Mouse (Mus musculus) neural tube, embryonic 12.5 days (tissue): ENCODE measurements around the gene Tspan10. TPM values are rescaled to one million over a fixed set of nuclear protein-coding genes. Genes with fewer than 3 reads are reported as not detected.

Source experiments
- ATAC-seq: fragments of 200-750 bp; cut with Nextera tagmentation; 2 replicates; pipeline ENCODE4 v1.8.0; 2017; ENCODE audit warnings: low read depth, mild to moderate bottlenecking, moderate TSS enrichment, moderate library complexity; ENCODE audit not compliant: low FRiP score
- H3K27ac ChIP-seq: fragments of 300-500 bp; sonication (generic); 2 replicates; pipeline ENCODE4 v1.5.1; 2016
- H3K27me3 ChIP-seq: fragments of 300-500 bp; sonication (generic); replicated peaks from 2 replicates; pipeline ENCODE4 v1.6.1; 2016; ENCODE audit warnings: mild to moderate bottlenecking
- H3K36me3 ChIP-seq: fragments of 300-500 bp; sonication (generic); 2 replicates; pipeline ENCODE4 v1.6.1; 2016; ENCODE audit warnings: mild to moderate bottlenecking
- H3K4me1 ChIP-seq: fragments of 300-500 bp; sonication (generic); 2 replicates; pipeline ENCODE4 v1.6.1; 2016
- H3K4me2 ChIP-seq: fragments of 300-500 bp; sonication (generic); replicated peaks from 2 replicates; pipeline ENCODE4 v1.6.1; 2016; ENCODE audit warnings: mild to moderate bottlenecking
- H3K4me3 ChIP-seq: fragments of 300-500 bp; sonication (generic); 2 replicates; pipeline ENCODE4 v1.5.1; 2016
- H3K9ac ChIP-seq: fragments of 300-500 bp; sonication (generic); 2 replicates; pipeline ENCODE4 v1.6.1; 2016; ENCODE audit warnings: mild to moderate bottlenecking
- H3K9me3 ChIP-seq: fragments of 300-500 bp; sonication (generic); 2 replicates; pipeline ENCODE4 v1.6.1; 2016; ENCODE audit warnings: mild to moderate bottlenecking
- WGBS: fragments of 180-500 bp; shearing (Covaris S2); methylation state at CpG from one replicate; pipeline ENCODE4 v1.1.7; 2016; 5-methylcytosine and 5-hydroxymethylcytosine counted together
- polyA plus RNA-seq: library from polyadenylated mRNA; unstranded; fragments of >200 nt; fragmentation: Nextera tagmentation; extraction: Ambion mirVana; gene quantifications from 2 replicates; pipeline ENCODE4 v1.2.1, GENCODE M21; 2016

Tspan10 gene
- polyA plus RNA-seq, 1 experiment from 2014 or later: 0.15 TPM

GRCm38 (mm10) chr11:120457772-120458751 is 15.6 kb downstream of the Tspan10 start, which contains the start of the genes Oxld1 and Ccdc137:
Oxld1 (minus strand) TSS chr11:120458068.
Ccdc137 (plus strand) TSS chr11:120458115.
- WGBS: 5% methylated on average over 62 of the region's 62 CpGs
- peak within 1 kb of the TSS; percentile 95 for H3K4me2 ChIP-seq
- H3K4me3 ChIP-seq: peak within 1 kb of the TSS; percentile 93
- peak within 1 kb of the TSS; percentile 95 for H3K9ac ChIP-seq
- ATAC-seq: peak; percentile 86
- no peaks in the 10 kb centered on the region for H3K27me3 ChIP-seq
- peaks cover 32% of the 10 kb centered on the region for H3K36me3 ChIP-seq
- peaks cover 16% of the 10 kb centered on the region; the same call in 1 of the 2 replicates for H3K4me1 ChIP-seq
- peak within 1 kb of the TSS; percentile 62; the same call in 1 of the 2 replicates for H3K27ac ChIP-seq
- no peaks in the 10 kb centered on the region for H3K9me3 ChIP-seq

- Histone ChIP-seq H3K4me3 (peak overlapping the region; percentile 93), H3K9me3 (no peaks in the 10 kb centered on the region), H3K27ac (no peak overlapping the region), H3K4me2 (peak overlapping the region; percentile 95), H3K9ac (peak overlapping the region; percentile 95), H3K4me1 (peaks cover 16% of the 10 kb centered on the region; the same call in 1 of the 2 replicates), H3K36me3 (peaks cover 41% of the 10 kb centered on the region), H3K27me3 (no peaks in the 10 kb centered on the region)
- ATAC-seq: no peak
- 72% methylated on average over 6 of the region's 6 CpGs for WGBS
These were observed 16.6 kb downstream of the Tspan10 start for GRCm38 (mm10) chr11:120458847-120459597.

- Histone ChIP-seq H3K9me3 (no peaks in the 10 kb centered on the region), H3K4me1 (peaks cover 23% of the 10 kb centered on the region), H3K4me2 (no peak overlapping the region), H3K27ac (no peak overlapping the region), H3K27me3 (no peaks in the 10 kb centered on the region), H3K4me3 (no peak overlapping the region), H3K9ac (no peak overlapping the region), H3K36me3 (peaks cover 53% of the 10 kb centered on the region)
- ATAC-seq: no peak
- WGBS: 96% methylated on average over 2 of the region's 2 CpGs
These were observed 21.1 kb downstream of the Tspan10 start for GRCm38 (mm10) chr11:120463536-120463935.

- no peak overlapping the region for H3K4me2 ChIP-seq
- no peak overlapping the region for H3K9ac ChIP-seq
- no peaks in the 10 kb centered on the region for H3K9me3 ChIP-seq
- no peak overlapping the region for H3K27ac ChIP-seq
- H3K27me3 ChIP-seq: no peaks in the 10 kb centered on the region
- peaks cover 25% of the 10 kb centered on the region for H3K4me1 ChIP-seq
- peaks cover 56% of the 10 kb centered on the region for H3K36me3 ChIP-seq
- 92% methylated on average over 5 of the region's 5 CpGs for WGBS
- no peak overlapping the region for H3K4me3 ChIP-seq
- no peak for ATAC-seq
These were observed 21.9 kb downstream of the Tspan10 start for GRCm38 (mm10) chr11:120464365-120464764.

GRCm38 (mm10) chr11:120465521-120465920 is 23.1 kb downstream of the Tspan10 start:
- no peaks in the 10 kb centered on the region for H3K27me3 ChIP-seq
- H3K4me2 ChIP-seq: peak overlapping the region; percentile 95
- H3K9me3 ChIP-seq: no peaks in the 10 kb centered on the region
- H3K4me3 ChIP-seq: 0 out of 2 replicates have a peak overlapping the region, but pooled peaks have one; percentile 92
- ATAC-seq: no peak
- no peak overlapping the region for H3K9ac ChIP-seq
- peaks cover 60% of the 10 kb centered on the region for H3K36me3 ChIP-seq
- 95% methylated on average over 4 of the region's 4 CpGs for WGBS
- H3K4me1 ChIP-seq: peaks cover 25% of the 10 kb centered on the region
- no peak overlapping the region for H3K27ac ChIP-seq

- Histone ChIP-seq H3K4me1 (peaks cover 25% of the 10 kb centered on the region), H3K4me2 (peak within 1 kb of the TSS; percentile 95), H3K9ac (peak within 1 kb of the TSS; percentile 80), H3K36me3 (peaks cover 60% of the 10 kb centered on the region), H3K9me3 (no peaks in the 10 kb centered on the region), H3K4me3 (peak within 1 kb of the TSS; percentile 92), H3K27ac (peak within 1 kb of the TSS; percentile 59; the same call in 1 of the 2 replicates), H3K27me3 (no peaks in the 10 kb centered on the region)
- under 1% methylated on average over 54 of the region's 54 CpGs for WGBS
- peak; percentile 99 for ATAC-seq
These were observed 24.7 kb downstream of the Tspan10 start, which contains the start of gene Arl16 for GRCm38 (mm10) chr11:120467051-120467735. Arl16 (minus strand) TSS chr11:120467607.

- peak; percentile 73 for ATAC-seq
- peak overlapping the region; percentile 95 for H3K4me2 ChIP-seq
- no peaks in the 10 kb centered on the region for H3K9me3 ChIP-seq
- WGBS: 1% methylated on average over 33 of the region's 33 CpGs
- no peaks in the 10 kb centered on the region for H3K27me3 ChIP-seq
- H3K27ac ChIP-seq: no peak overlapping the region
- H3K36me3 ChIP-seq: peaks cover 60% of the 10 kb centered on the region
- H3K4me1 ChIP-seq: peaks cover 25% of the 10 kb centered on the region
- H3K4me3 ChIP-seq: peak overlapping the region; percentile 92
- peak overlapping the region; percentile 80 for H3K9ac ChIP-seq
These were observed 25.3 kb downstream of the Tspan10 start for GRCm38 (mm10) chr11:120467736-120468092.

GRCm38 (mm10) chr11:120472052-120472451 is 29.6 kb downstream of the Tspan10 start:
- no peaks in the 10 kb centered on the region for H3K9me3 ChIP-seq
- peaks cover 10% of the 10 kb centered on the region for H3K4me1 ChIP-seq
- no peak for ATAC-seq
- peaks cover 77% of the 10 kb centered on the region for H3K36me3 ChIP-seq
- no peak overlapping the region for H3K9ac ChIP-seq
- no peak overlapping the region for H3K4me3 ChIP-seq
- no peaks in the 10 kb centered on the region for H3K27me3 ChIP-seq
- WGBS: 96% methylated on average over 6 of the region's 6 CpGs
- H3K4me2 ChIP-seq: no peak overlapping the region
- H3K27ac ChIP-seq: no peak overlapping the region

- H3K27ac ChIP-seq: no peak overlapping the region
- WGBS: 93% methylated on average over 7 of the region's 7 CpGs
- H3K36me3 ChIP-seq: peaks cover 75% of the 10 kb centered on the region
- H3K27me3 ChIP-seq: no peaks in the 10 kb centered on the region
- no peak for ATAC-seq
- peak overlapping the region; percentile 98; the same call in 1 of the 2 replicates for H3K4me3 ChIP-seq
- H3K4me1 ChIP-seq: peaks cover 19% of the 10 kb centered on the region
- H3K9me3 ChIP-seq: no peaks in the 10 kb centered on the region
- H3K4me2 ChIP-seq: peak overlapping the region; percentile 92
- H3K9ac ChIP-seq: peak overlapping the region; percentile 83
These were observed 41.0 kb downstream of the Tspan10 start for GRCm38 (mm10) chr11:120483448-120483934.

- peak; percentile 92 for ATAC-seq
- H3K4me2 ChIP-seq: peak within 1 kb of the TSS; percentile 92
- no peaks in the 10 kb centered on the region for H3K27me3 ChIP-seq
- under 1% methylated on average over 60 of the region's 60 CpGs for WGBS
- peaks cover 19% of the 10 kb centered on the region for H3K4me1 ChIP-seq
- H3K9ac ChIP-seq: peak within 1 kb of the TSS; percentile 83
- peaks cover 71% of the 10 kb centered on the region for H3K36me3 ChIP-seq
- peak within 1 kb of the TSS; percentile 98 for H3K4me3 ChIP-seq
- peak within 1 kb of the TSS; percentile 66 for H3K27ac ChIP-seq
- H3K9me3 ChIP-seq: no peaks in the 10 kb centered on the region
These were observed 42.0 kb downstream of the Tspan10 start, which contains the start of gene Mrpl12 for GRCm38 (mm10) chr11:120484265-120484981. Mrpl12 (plus strand) TSS chr11:120484613.

- Histone ChIP-seq H3K9ac (peak overlapping the region; percentile 83), H3K4me2 (peak overlapping the region; percentile 92), H3K36me3 (peaks cover 62% of the 10 kb centered on the region), H3K9me3 (no peaks in the 10 kb centered on the region), H3K4me1 (peaks cover 19% of the 10 kb centered on the region), H3K4me3 (peak overlapping the region; percentile 98), H3K27ac (no peak overlapping the region), H3K27me3 (no peaks in the 10 kb centered on the region)
- WGBS: 9% methylated on average over 10 of the region's 10 CpGs
- ATAC-seq: no peak
These were observed 42.8 kb downstream of the Tspan10 start for GRCm38 (mm10) chr11:120485251-120485650.
